Mouse (Mus musculus) kidney, postnatal 25 days (tissue): ENCODE data around the gene Trpm3.

ENCODE experiments used
- DNase-seq, 2 experiments: peaks; one replicate each; pipeline ENCODE4 v3.0.0; 2021; ENCODE audit warnings: mixed read lengths in 2 of 2

The Trpm3 gene

DNA sequence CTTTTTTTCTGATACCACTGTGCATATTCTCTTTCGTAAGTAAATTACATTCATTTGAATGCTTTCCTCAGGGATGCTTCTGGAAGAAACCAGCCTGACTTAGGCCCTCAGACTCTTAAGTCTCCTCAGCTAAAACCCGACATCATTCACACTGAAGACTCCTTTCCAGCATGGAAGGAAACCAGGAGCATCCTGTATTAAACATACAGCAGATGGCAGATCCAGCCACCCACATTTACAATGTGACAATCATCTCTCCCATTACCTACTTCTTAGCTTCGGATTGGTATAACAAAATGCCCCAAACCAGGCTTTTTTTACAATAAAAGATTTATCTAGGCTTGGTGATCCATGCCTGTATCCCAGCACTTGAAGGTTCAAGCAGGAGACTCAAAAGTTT lies 796.2 kb downstream of the Trpm3 start:
- DNase-seq, result no peak

DNA sequence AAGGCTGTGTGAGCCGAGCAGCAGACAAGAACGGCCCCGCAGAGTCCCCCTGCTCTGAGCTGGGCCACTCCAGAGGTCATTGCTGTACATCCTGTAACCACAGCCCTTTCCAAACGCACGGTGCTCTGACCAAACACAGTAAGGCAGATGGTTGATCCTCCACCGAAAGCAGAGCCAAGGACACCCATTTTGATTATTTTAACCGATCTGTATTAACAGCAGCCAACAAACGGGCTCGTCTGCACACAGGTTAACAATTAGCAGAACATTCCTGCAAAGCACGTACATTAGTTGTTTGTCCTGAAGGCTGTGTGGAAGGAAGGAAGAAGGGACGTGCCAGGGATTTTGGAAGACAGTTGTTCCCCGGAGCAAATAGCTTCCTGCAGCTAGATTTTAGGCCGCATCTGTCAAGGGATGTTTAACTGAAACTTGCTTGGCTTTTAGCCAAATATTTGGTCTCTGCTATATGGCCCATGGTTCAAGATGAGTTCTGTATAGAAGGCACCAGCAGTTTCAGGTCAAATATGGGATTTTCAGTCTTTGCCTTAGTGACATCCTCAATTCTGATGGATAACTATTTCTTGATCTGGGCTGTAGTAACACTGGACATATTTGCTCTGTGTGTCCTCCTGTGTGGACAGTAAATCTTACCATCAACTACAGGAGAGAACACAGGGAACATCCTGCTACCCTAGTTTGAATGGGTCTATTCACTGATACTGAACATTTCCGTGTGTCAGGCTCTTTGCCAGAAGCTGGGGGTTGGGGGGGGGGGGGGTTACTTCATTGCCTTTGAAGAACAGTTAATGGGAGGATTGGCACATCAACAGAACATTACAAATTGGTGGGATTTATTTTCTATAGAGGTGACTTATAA lies 800.2 kb downstream of the Trpm3 start:
- peak in 1 of 2 experiments; percentile 12 for DNase-seq

DNA sequence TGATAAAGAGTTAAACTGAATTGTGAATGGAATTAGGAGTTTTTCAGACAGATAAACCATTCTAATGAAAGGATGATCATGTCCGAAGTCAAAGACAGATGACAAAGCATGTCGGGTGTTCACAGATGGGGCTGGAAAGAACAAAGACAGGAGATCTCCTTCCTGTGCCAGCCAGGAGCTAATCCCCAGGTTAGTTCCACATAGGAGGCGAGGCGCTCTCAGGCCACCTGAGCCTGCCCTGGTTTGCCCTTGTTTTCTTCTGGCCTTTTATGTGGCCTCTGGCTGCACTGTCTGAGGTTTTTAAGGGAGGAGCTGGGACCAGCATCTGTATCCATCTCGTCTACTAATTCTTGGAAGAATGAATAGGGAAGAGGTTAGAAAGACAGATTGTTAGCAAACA lies 801.0 kb downstream of the Trpm3 start:
- DNase-seq, result no peak

DNA sequence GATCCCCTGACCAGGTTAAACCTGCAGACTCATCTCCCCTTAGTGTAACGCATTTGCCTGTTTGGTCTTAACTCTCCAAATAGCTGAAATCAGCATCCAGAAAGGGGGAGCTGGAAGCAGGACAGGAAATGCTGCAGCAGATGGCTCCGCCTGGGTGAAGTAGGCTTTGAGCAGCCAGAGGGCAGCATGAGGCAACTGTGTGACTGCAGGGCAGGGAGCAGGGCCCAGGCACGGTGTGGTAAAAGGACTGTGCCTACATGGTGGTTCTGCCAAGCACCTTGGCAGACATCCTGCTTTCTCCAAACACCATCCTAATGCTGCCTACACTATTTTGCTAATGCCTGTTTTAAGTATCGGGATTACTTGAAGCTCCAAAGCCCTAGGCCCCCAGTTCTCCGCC lies 801.6 kb downstream of the Trpm3 start:
- peak; percentile 80 to 91 for DNase-seq

DNA sequence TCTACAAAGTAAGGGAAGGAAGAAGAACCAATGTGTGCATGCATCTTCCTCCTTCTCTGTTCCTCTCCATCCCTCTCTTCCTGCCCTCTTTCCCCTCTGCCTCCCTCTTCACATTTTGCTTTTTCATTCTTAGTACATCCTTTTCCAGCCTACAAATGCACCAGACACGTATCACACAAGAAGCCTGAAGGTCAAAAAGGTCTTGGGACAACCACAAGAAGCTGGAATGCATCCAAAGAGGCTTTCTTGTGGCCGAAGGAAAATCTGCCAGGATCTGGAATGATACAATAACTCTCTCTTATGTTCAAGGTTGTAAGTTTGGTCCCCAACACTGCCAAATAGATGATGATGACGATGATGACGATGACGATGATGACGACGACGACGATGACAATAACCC lies 802.1 kb downstream of the Trpm3 start:
- DNase-seq, result no peak

DNA sequence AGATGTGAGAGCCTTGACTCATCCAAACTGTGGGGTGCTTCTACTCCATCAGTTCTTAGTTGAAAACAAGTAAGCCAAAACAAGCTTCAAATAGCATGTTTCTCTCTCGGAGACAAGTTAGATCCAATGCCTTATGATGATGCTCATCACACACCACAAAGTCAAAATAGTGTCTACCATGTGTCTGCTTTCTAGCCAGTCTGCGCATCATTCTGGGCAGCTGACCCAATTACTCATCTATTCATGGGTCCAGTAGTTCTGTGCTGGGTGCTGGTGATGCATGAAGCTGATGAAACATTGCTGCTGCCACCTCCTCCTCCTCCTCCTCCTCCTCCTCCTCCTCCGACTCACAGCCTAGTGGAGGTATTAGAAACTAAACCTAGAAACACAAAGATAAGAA lies 813.6 kb downstream of the Trpm3 start:
- DNase-seq, result no peak

DNA sequence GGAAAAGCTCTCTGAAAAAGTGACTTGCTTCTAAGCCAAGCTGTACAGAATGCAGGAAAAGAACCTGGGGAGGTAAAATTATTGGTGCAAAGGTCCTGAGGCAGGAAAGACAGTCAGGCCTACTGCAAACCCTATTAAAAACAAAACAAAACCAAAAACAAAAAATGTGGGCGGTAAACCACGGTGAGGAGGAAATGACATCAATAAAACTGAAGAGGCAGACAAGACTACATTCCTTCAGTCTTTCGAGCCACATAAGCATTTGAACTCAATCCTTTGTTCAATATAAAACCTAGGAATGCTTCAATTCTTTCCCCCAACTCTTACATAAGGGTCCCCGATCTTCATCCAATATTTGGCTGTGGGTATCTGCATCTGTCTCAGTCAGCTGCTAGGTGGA lies 814.3 kb downstream of the Trpm3 start:
- no peak for DNase-seq

DNA sequence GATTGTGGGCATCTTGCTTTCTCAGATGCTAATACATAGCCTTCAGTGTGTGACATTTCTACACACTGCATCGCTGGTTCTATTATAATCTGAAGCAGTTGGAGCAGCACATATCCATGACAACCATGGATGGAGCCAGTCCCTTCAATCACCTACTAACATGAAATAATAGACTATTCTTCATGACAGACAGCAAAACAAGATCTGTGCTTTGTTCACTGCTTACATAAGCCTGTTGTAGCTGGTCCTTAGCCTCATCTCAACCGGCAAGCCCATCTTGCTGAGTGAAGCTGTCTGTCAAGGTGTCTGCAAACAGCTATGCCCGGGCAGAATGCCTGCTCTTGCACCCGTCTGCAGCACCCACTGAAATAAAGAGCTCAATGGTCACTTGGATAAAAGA lies 819.6 kb downstream of the Trpm3 start:
- DNase-seq, result no peak

DNA sequence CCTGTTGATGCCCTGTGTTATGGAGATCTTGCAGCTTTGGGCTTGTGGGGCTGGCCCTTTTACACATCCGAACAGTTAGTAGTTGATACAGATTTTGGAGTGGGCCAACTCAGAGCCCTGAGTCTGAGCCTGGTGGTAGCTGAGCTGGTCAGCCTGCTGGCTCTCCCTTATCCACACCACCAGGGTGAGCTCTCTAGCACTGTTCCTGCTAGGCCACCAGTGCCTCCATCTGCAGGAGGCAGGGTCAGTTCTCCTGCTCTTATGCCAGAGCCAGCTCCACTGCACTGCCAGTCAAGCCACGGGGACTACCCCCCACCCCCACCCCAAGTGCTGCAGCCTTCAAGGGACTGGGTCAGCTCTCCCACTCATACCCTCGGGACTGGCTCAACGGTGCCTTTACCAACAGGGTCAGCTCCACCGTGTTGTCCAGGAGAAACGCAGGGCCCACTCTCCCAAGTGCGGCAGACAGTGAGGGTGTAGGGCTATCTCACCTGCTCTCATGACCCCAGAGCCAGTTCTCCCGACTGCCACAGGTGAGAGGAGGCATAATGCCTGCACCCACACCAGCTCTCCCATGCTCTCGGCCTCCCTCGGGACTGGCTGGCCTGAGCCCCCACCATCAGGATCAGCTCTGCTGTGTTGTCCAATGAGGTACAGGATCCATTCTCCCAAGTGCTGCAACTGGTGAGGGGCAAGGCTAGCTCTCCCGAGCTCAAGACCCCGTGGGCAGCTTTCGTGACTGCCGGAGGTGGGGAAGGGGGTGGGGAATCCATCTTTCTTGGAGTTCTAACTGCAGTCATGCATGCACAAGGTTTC lies 821.8 kb downstream of the Trpm3 start:
- no peak for DNase-seq

DNA sequence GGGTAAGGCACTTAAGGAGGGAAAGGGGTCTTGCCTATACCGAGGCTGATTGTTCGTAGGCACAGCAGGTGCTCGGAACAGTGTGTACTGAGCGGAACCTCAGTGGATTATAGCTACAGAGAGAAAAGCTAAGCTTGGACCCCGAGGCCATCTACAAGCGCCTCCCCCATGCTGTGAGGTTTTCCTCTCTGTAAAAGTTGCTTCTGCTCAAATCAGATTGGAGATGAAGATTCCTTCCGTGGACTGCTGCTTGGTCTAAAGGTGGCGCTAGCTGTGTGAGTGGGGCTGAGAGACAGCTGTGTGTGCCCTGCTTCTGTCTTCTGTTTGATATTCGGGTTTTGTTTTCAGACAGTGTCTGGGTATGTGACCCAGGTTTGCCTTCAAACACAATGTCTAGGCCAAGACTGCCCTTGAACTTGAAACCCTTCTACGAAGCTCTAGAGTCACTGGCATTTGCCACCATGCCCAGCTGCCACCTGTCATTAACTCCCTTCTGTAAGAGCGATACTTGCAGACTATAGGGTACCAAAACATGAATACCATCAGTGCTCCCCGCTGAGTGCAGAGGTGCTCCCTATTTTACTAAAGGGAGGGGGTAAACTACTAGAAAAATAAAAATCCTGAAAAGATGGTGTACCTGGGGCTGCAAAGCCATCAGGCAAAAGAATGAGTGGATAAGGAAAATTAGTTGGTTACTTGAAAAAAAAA lies 823.3 kb downstream of the Trpm3 start:
- DNase-seq, result no peak

DNA sequence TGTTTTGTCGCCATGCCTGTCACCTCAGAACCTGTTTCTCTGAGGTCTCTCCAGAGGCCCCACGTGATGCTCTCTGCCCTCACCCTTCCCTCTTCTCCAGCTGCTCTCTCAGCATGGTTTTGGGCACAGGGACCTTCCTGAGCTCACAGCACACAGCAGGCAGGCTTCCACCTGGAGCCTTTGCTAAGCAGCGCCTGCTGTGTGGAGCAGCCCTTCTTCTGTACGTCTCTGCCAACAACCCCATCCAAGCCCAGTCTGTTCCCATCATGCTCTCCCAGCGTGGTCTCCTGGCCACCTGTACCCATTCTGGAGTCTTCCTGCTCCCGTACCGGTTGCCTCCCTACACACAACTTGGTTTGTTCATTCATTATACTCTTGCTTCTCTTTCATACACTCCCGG lies 823.9 kb downstream of the Trpm3 start:
- DNase-seq, result no peak

DNA sequence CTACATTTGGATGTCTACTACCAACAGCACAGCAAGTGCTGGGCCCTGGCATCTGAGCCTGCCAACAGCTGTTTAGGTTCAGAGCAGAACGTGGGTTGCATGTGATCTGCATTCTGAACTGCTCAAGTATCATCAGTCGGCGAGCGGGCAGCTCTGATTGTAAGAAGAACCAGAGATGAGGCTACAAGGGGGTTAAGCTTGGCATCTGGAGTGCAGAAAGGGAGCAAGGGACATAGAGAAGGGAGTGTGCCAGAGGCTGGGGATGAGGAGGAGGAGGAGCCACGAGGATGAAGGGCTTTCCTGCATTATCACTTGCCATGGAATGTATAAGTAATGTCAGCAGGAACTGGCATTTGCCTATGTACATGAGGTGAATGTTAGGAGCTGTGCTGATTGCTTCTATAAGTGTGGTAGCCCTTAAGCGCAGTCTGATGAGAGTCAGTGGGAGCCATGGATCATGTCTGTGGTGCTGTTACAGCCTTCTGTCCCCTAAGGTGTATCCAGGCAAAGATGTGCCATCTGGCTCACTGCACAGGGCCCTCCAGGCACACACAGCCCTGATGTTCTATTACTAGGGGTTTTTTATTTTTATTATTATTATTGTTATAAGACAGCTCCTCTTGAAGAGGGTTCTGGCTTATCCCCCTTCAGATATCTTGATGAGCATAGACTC lies 825.0 kb downstream of the Trpm3 start:
- DNase-seq, result no peak

DNA sequence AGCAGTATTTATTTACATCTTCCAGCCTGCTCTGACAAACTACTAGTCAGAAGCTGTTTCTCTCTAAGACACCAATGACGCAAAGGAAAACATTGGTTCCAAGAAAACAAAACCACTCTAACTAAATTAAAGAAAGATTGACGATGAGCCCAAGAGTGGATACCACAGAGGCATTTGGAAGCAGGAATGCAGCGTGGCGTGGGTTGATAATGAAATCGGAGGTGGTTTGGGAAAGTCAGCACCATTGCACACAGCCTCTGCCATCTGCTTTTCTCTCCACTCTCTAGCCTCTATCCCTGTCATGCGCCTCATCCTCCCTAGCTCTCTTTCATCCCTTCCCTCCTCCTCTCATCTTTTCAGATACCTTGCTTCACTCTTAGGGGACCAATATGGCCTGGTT lies 826.6 kb downstream of the Trpm3 start:
- DNase-seq, result no peak

DNA sequence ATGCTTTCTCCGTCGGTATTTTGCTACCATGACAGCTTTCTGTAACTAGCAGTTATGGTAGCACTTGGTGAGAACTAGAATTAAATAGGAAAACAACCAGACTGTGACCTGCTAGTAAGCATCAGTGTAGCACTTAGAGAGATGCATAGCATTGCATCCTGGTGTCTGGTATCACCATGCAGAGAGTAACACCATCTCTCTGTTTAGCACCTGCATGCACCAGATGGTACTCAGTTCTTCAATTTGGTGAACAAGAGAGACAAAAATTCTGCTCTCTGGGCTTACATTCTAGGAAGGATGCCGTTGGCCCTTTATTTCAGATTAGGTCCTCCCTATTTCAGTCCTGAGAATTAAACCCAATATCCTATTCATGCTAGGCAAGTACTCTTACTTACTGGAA lies 834.4 kb downstream of the Trpm3 start:
- no peak for DNase-seq

DNA sequence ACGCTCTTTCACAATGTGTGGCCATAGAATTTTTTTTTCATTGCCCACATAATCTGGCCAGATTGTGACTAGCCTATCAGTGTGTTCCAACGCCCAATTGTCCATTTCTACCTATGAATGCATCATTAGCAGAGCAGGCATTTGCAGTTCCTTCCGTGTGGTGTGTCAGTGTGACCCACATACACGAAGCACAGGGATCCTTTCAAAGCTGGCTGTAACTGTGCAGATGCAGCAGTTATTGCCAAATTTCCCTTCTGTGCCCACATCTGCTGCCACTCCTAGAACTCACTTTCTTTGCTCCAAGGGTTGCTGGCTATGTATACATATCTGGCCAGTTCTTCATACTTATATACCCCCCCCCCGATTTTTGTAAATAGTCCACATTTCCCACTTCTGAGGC lies 834.9 kb downstream of the Trpm3 start:
- DNase-seq, result no peak

DNA sequence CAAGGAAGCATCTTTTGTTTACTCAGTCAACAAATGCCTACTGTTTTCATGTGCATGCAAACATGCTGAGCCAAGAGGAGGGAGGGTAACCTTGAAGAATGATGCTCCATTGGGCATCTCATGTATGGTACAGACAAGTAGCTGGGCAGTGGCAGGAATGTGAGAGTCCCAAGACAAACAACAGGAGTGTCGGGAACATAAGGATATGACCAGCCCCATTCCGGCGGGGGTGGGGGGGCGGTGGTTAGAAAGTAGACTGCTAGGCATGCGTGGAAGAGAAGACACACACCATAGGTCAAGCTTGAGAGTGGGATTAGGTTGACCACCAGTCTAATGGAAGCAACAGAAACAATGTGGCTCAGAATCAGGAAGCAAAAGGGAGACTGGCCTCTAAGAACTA lies 837.0 kb downstream of the Trpm3 start:
- no peak for DNase-seq

DNA sequence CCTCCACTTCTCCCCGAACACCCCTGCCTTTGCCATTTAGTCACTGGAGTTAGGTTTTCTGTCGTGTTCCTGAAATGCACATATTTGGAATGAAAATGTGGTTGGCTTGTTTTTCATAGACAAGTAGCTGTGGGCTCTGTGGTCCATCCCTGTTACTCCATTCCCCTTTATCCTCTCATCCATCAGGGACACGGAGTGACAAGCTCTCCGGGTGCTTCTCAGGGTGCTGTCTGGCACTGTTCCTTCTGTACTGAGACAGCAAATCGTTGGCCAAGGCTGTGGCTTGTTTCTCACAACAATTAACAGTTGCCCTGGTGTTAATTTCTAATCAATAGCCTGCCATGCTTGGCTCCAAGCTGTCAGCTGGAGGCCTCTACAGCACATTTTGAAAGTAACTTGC lies 838.7 kb downstream of the Trpm3 start:
- DNase-seq, result no peak

DNA sequence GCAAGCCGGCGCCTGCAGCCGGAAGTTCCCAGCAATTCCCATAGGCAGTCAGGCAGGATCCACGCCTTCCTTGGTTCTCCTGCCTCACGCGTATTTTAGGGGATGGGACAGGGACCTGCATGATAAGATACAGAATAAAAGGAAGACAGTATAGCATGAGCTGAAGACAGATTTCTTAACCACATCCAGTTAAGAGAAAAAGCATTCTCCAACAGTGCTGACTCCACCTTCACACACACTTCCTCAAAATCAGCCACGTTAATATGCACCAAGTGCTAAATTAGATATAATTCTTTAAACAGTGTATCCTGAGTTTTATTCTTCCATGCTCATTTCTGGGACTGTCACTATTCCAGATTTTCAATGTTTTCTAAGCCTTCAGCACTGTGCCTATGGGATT lies 839.9 kb downstream of the Trpm3 start:
- no peak for DNase-seq

DNA sequence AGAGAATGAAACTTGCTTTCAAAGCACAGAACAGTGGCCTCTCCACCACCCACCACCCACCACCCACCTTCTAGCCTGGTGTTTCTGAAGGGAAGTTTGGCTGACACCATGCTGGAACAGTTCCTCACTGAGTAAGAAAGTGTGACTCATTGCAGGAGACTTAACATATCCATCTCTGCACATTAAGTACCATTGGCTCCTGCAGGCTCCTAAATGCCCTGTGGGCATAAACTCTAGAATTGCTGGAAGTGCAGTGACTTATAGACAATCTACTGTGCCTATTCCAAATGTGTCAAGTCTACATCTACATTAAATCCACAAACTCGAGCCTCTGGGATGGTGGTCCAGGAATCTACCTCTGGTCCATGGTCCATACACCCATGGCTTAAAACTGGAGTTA lies 840.3 kb downstream of the Trpm3 start:
- DNase-seq, result no peak

DNA sequence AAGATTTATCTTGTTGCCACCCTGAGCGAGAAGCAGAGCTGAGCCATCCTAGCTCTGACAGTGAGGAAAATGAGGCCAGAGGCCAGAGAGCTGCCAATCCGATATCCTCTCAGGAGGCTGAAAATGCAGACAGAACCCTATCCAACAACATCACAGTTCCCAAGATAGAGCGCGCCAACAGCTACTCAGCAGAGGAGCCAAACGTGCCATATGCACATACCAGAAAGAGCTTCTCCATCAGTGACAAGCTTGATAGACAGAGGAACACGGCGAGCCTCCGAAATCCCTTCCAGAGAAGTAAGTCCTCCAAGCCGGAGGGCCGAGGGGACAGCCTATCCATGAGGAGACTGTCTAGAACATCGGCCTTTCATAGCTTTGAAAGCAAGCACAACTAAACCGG lies 849.1 kb downstream of the Trpm3 start:
- DNase-seq, result no peak

DNA sequence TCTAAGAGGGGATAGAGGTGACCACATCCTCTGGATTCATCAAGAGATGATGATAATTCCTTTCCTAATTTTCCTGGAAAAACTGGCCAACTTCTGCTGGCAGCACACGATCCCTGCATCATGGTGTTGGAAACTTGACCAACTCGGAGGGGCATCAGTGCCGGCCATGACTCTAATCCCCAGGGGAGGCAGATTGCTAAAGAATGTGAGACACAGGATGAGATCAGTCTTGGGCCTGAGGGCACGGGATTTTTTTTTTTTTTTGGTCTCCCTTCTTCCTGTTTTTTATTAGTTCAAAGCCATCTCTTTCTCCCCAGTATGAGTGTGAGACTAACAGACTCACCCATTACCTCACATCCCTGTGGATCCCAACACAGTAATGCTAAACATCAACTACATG lies 855.1 kb downstream of the Trpm3 start:
- no peak for DNase-seq

DNA sequence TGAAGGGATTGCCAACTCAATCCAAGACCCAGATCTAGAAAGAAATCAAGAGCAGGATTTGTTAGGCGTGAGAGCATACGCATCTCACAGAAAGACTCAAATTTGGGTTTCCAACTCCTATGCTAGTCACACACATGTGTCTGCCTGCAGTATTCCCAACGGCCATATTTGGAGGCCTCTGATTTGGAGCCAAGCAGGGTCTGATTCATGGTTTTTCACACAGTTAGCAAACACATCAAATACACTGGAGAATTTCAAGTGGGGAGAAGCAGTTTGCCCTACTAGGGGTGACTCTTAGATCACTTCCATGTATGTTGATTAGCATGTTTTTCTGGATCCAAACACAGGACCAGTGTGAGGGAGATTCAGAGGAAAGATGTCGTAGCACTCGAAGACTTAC lies 855.7 kb downstream of the Trpm3 start:
- DNase-seq, result no peak

DNA sequence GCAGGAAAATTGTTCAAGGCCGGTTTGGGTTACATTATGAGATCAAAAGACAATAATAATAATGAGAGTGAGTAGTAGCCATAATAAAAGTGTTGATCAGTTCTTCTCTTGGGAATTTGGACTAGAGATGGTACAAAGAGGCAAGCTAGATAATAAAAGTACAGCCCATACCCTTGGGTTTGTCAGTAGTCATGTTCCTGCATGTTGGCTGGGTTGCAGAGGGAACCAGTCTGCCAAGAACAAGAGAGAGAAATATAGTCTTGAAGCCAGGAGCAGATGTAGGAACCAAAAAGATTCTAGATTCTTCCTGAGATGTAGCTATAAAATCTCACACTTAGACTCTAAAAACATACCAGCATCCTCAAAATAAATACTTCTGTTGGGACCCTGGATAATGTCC lies 861.4 kb downstream of the Trpm3 start:
- DNase-seq, result no peak
